In the genomic region with DNA sequence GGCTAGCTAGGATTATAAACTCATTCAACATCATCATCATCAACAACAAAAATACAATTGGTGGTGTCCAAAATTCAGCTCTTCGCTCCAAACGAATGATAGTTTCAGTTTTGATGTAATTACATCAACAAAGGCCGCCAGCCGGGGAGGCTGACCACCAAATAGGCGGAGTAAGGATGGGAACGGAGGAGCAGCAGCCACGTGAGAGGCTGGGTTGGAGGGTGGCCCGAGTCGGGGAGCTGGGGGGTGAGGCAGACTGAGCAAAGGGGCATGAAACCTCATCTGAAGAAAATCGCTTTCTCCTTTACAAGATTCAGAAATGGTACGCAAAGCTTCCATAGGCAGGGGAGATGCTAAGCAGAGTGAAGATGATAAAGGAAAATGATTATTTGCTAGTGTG, we compare ENCODE assay signal across 14 mouse cellular contexts. TPM values are rescaled to one million over a fixed set of nuclear protein-coding genes. Genes with fewer than 3 reads are reported as not detected.
DNase-seq lines count a peak whose midpoint lies in the region; ATAC-seq and TF ChIP-seq lines count a peak whose summit lies in the region.
"Had no signal": no experiment of that assay in that cellular context is flagged by ENCODE, and none has a peak within 500 bp of the region (broad histone marks: within the 10 kb centered on the region; RNA-seq: fewer than 3 reads in every experiment).

No protein-coding gene starts in this region.

- TF ChIP-seq POLR2A in kidney, adult 2 months (IDR thresholded peaks at IDR 0.05; ENCODE audit: low read depth, low read length), result no peak

- H3K9me3 ChIP-seq in forebrain, embryonic 11.5 days (ENCODE audit: control insufficient read depth, low read length), result no peaks in the 10 kb centered on the region
- no peaks in the 10 kb centered on the region for H3K9me3 ChIP-seq in forebrain, embryonic 12.5 days
- H3K9me3 ChIP-seq: heart, embryonic 13.5 days; hindbrain, embryonic 13.5 days; limb, embryonic 10.5 days had no signal

- H3K9ac ChIP-seq in forebrain, embryonic 11.5 days (ENCODE audit: low read length), result no peak overlapping the region
- no peak overlapping the region; the same call in 1 of the 2 replicates for H3K9ac ChIP-seq in forebrain, embryonic 12.5 days
- H3K9ac ChIP-seq: heart, embryonic 13.5 days; hindbrain, embryonic 13.5 days had no signal

- ATAC-seq in forebrain, embryonic 11.5 days (replicated peaks; ENCODE audit: low FRiP score), result no peak
- no peak for ATAC-seq in forebrain, embryonic 12.5 days (ENCODE audit: low FRiP score)
- ATAC-seq: forebrain, embryonic 16.5 days had no signal

- H3K4me1 ChIP-seq in forebrain, embryonic 11.5 days (replicated peaks; ENCODE audit: control insufficient read depth, insufficient read depth, low read length), result no peaks in the 10 kb centered on the region
- H3K4me1 ChIP-seq in forebrain, embryonic 12.5 days, result no peaks in the 10 kb centered on the region
- 0 out of 2 replicates have a peak, but pooled peaks cover 2% of the 10 kb centered on the region for H3K4me1 ChIP-seq in kidney, adult 2 months (ENCODE audit: control insufficient read depth, insufficient read depth, low read length)
- H3K4me1 ChIP-seq: heart, embryonic 13.5 days; hindbrain, embryonic 13.5 days; limb, embryonic 10.5 days had no signal

- no peaks in the 10 kb centered on the region for H3K27me3 ChIP-seq in forebrain, embryonic 11.5 days (ENCODE audit: control insufficient read depth, insufficient read depth, low read length)
- H3K27me3 ChIP-seq in forebrain, embryonic 12.5 days, result no peaks in the 10 kb centered on the region
- no peaks in the 10 kb centered on the region for H3K27me3 ChIP-seq in kidney, adult 2 months (replicated peaks; ENCODE audit: control insufficient read depth, insufficient read depth, low read length)
- H3K27me3 ChIP-seq: heart, embryonic 13.5 days; hindbrain, embryonic 13.5 days had no signal

- no peak overlapping the region for H3K4me2 ChIP-seq in forebrain, embryonic 11.5 days (ENCODE audit: low read depth, low read length, severe bottlenecking)
- no peak overlapping the region for H3K4me2 ChIP-seq in forebrain, embryonic 12.5 days
- H3K4me2 ChIP-seq: heart, embryonic 13.5 days; hindbrain, embryonic 13.5 days had no signal

- no peak for TF ChIP-seq CTCF in kidney, adult 2 months (conservative IDR thresholded peaks at IDR 0.05; ENCODE audit: insufficient read depth, insufficient read length, low read depth, low read length)

- no peak overlapping the region for H3K27ac ChIP-seq in forebrain, embryonic 11.5 days (ENCODE audit: low read depth, low read length)
- H3K27ac ChIP-seq in forebrain, embryonic 12.5 days, result no peak overlapping the region
- no peak overlapping the region for H3K27ac ChIP-seq in kidney, adult 2 months (ENCODE audit: insufficient read depth, low read depth, low read length)
- H3K27ac ChIP-seq: heart, embryonic 13.5 days; hindbrain, embryonic 13.5 days; limb, embryonic 10.5 days had no signal

- H3K4me3 ChIP-seq in forebrain, embryonic 11.5 days (ENCODE audit: low read depth, low read length), result no peak overlapping the region
- H3K4me3 ChIP-seq in forebrain, embryonic 12.5 days (replicated peaks), result no peak overlapping the region
- no peak overlapping the region for H3K4me3 ChIP-seq in kidney, adult 2 months (ENCODE audit: insufficient read depth, low read depth, low read length)
- H3K4me3 ChIP-seq: heart, embryonic 13.5 days; hindbrain, embryonic 13.5 days; limb, embryonic 10.5 days had no signal

- no peaks in the 10 kb centered on the region for H3K36me3 ChIP-seq in forebrain, embryonic 11.5 days (ENCODE audit: control insufficient read depth, insufficient read depth, low read length)
- no peaks in the 10 kb centered on the region for H3K36me3 ChIP-seq in forebrain, embryonic 12.5 days (replicated peaks)
- no peaks in the 10 kb centered on the region for H3K36me3 ChIP-seq in kidney, adult 2 months (ENCODE audit: control insufficient read depth, insufficient read depth, low read length)
- H3K36me3 ChIP-seq: heart, embryonic 13.5 days; hindbrain, embryonic 13.5 days; limb, embryonic 10.5 days had no signal

- 65% methylated on average over 11 of the region's 11 CpGs for WGBS in forebrain, embryonic 11.5 days
- WGBS in forebrain, embryonic 12.5 days, result 64% methylated on average over 11 of the region's 11 CpGs
- 71% methylated on average over 11 of the region's 11 CpGs for WGBS in kidney, adult 2 months

- DNase-seq in forebrain, embryonic 11.5 days (ENCODE audit: low spot score), result peak; percentile 17
- DNase-seq in kidney, postnatal 10 days, result peak; percentile 30
- DNase-seq in kidney, adult 2 months, result no peak
- DNase-seq in lung, postnatal 10 days, result peak; percentile 45
- no peak for DNase-seq in lung, postnatal 4 days
- DNase-seq in cerebellum, adult 8-10 months, result peak; percentile 33
- DNase-seq in thymus, postnatal 4 days, result no peak
- DNase-seq: kidney, postnatal 25 days; thymus, adult 18-20 months had no signal

RNA-seq across cellular contexts. Expression of a gene that starts 34.6 kb away (rescaled TPM):
- polyA plus RNA-seq in forebrain, embryonic 11.5 days (2014; fragmentation: Nextera tagmentation; extraction: Ambion mirVana), result 23.7 and 32.1 TPM in 2 replicates
- 21.8 and 22.9 TPM in 2 replicates for polyA plus RNA-seq in forebrain, embryonic 12.5 days (2016; fragmentation: Nextera tagmentation; extraction: Ambion mirVana)
- 13.9 and 15.7 TPM in 2 replicates for polyA plus RNA-seq in kidney, adult 2 months (2012; rRNA removed)

RNA-seq across cellular contexts. Expression of a gene that starts 42.3 kb away (rescaled TPM):
- 8.7 and 9.6 TPM in 2 replicates for polyA plus RNA-seq in forebrain, embryonic 11.5 days (2014; fragmentation: Nextera tagmentation; extraction: Ambion mirVana)
- polyA plus RNA-seq in forebrain, embryonic 12.5 days (2016; fragmentation: Nextera tagmentation; extraction: Ambion mirVana), result 7.1 and 7.4 TPM in 2 replicates
- polyA plus RNA-seq in kidney, adult 2 months (2012; rRNA removed), result 15.8 and 16.7 TPM in 2 replicates

RNA-seq across cellular contexts. Expression of a gene that starts 43.1 kb away (rescaled TPM):
- polyA plus RNA-seq in forebrain, embryonic 11.5 days (2014; fragmentation: Nextera tagmentation; extraction: Ambion mirVana), result 133 and 135 TPM in 2 replicates
- 107 and 110 TPM in 2 replicates for polyA plus RNA-seq in forebrain, embryonic 12.5 days (2016; fragmentation: Nextera tagmentation; extraction: Ambion mirVana)
- polyA plus RNA-seq in kidney, adult 2 months (2012; rRNA removed), result 47.9 and 51.6 TPM in 2 replicates

Comparison
In these comparisons a context has a peak if more than half of its experiments do, and no peak if none do; other contexts are left out.
1. DNase-seq: peak in forebrain, embryonic 11.5 days (single experiment), kidney, postnatal 10 days (single experiment), lung, postnatal 10 days (single experiment) and cerebellum, adult 8-10 months (single experiment); none in kidney, adult 2 months (single experiment), lung, postnatal 4 days (0 of 2) and thymus, postnatal 4 days (single experiment).